Mouse (Mus musculus): Measurements from ENCODE around the gene Slc4a1ap.

DNA sequence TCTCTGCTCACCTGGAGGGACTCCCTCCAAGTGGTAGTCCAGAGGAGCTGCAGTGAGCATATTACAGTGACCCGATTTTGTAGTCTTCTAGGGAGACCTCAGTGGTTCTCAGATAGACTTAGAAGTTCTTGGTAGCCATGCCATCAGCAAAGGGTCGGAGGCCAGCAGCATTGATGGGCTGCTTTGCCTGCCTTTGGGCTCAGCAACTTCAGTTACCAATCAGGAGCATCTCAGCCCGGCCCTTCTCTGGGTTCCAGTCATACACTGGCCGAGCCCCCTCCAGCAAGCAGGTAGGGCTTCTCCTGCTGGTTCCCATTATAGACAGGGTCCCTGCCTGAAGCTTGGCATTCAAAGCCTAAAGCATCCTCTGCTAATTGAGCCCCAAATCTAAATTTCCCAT, 69.1 kb downstream of the Slc4a1ap start:
- no peak for TF ChIP-seq POLR2A (IDR thresholded peaks at IDR 0.05; ENCODE audit: extremely low read depth, insufficient read depth, low read length)
- TF ChIP-seq CTCF (IDR thresholded peaks at IDR 0.05; ENCODE audit: extremely low read depth, insufficient read depth, low read length) = no peak
